Mouse (Mus musculus) kidney, adult 2 months (tissue): Measurements from ENCODE around the gene Rpusd3. TPM values are rescaled to one million over a fixed set of nuclear protein-coding genes. Genes with fewer than 3 reads are reported as not detected.

Source experiments
- DNase-seq: peaks from one replicate; pipeline ENCODE4 v3.0.0; 2021
- H3K27ac ChIP-seq: fragments of 200-500 bp; 2 replicates; pipeline ENCODE4 v1.5.1; 2012; ENCODE audit warnings: low read depth, low read length, control low read depth, inconsistent platforms; ENCODE audit not compliant: insufficient read depth
- H3K27me3 ChIP-seq: fragments of 200-500 bp; replicated peaks from 2 replicates; pipeline ENCODE4 v1.6.1; 2012; ENCODE audit warnings: mild to moderate bottlenecking, moderate library complexity, low read length, inconsistent platforms; ENCODE audit not compliant: control insufficient read depth, insufficient read depth
- H3K36me3 ChIP-seq: fragments of 200-500 bp; 2 replicates; pipeline ENCODE4 v1.6.1; 2012; ENCODE audit warnings: mild to moderate bottlenecking, moderate library complexity, low read length, inconsistent platforms; ENCODE audit not compliant: control insufficient read depth, insufficient read depth
- H3K4me1 ChIP-seq: fragments of 200-500 bp; 2 replicates; pipeline ENCODE4 v1.6.1; 2011; ENCODE audit warnings: low read length; ENCODE audit not compliant: control insufficient read depth, insufficient read depth
- H3K4me3 ChIP-seq: fragments of 200-500 bp; 2 replicates; pipeline ENCODE4 v1.5.1; 2011; ENCODE audit warnings: mild to moderate bottlenecking, low read depth, low read length, control low read depth; ENCODE audit not compliant: insufficient read depth
- CTCF ChIP-seq: fragments of 200-500 bp; conservative IDR thresholded peaks from 2 replicates; pipeline ENCODE4 v1.5.1; 2011; ENCODE audit warnings: low read depth, mild to moderate bottlenecking, control low read depth, low read length, moderate library complexity, mixed read lengths; ENCODE audit not compliant: insufficient read depth, insufficient read length
- POLR2A ChIP-seq: fragments of 200-500 bp; IDR thresholded peaks from one replicate; pipeline ENCODE4 v1.6.1; 2011; ENCODE audit warnings: low read depth, low read length, control low read depth
- WGBS: fragments of 180-500 bp; shearing (Covaris S2); methylation state at CpG from one replicate; pipeline ENCODE4 v1.1.7; 2018; 5-methylcytosine and 5-hydroxymethylcytosine counted together
- polyA plus RNA-seq: library from polyadenylated mRNA; depleted of rRNA; stranded (reverse); fragments of >200 nt; gene quantifications from 2 replicates; pipeline ENCODE4 v1.2.3, GENCODE M21; 2012

Rpusd3 gene
- polyA plus RNA-seq, 1 experiment = 159 TPM

- DNase-seq = no peak
- no peaks in the 10 kb centered on the region for H3K36me3 ChIP-seq
- WGBS = 89% methylated on average over 1 of the region's 1 CpGs
- H3K4me1 ChIP-seq = no peaks in the 10 kb centered on the region
- no peak overlapping the region for H3K27ac ChIP-seq
- no peak overlapping the region for H3K4me3 ChIP-seq
- TF ChIP-seq CTCF (no peak), POLR2A (no peak)
- no peaks in the 10 kb centered on the region for H3K27me3 ChIP-seq
Measured at GRCm38 (mm10) chr6:113410001-113410400, 9.1 kb downstream of the Rpusd3 start.

GRCm38 (mm10) chr6:113406683-113407082, 12.5 kb downstream of the Rpusd3 start:
- H3K27ac ChIP-seq = no peak overlapping the region
- peak; percentile 46; the same call in 1 of the 2 replicates for TF ChIP-seq CTCF
- TF ChIP-seq POLR2A = no peak
- peak; percentile 35 for DNase-seq
- no peaks in the 10 kb centered on the region for H3K27me3 ChIP-seq
- H3K4me1 ChIP-seq = peaks cover 8% of the 10 kb centered on the region; the same call in 1 of the 2 replicates
- no peak overlapping the region for H3K4me3 ChIP-seq
- WGBS = 76% methylated on average over 9 of the region's 9 CpGs
- H3K36me3 ChIP-seq = no peaks in the 10 kb centered on the region

- 81% methylated on average over 6 of the region's 6 CpGs for WGBS
- TF ChIP-seq CTCF (no peak), POLR2A (no peak)
- Histone ChIP-seq H3K4me3 (no peak overlapping the region), H3K27me3 (no peaks in the 10 kb centered on the region), H3K4me1 (peaks cover 8% of the 10 kb centered on the region; the same call in 1 of the 2 replicates), H3K36me3 (no peaks in the 10 kb centered on the region), H3K27ac (no peak overlapping the region)
- no peak for DNase-seq
Measured at GRCm38 (mm10) chr6:113405483-113405882, 13.7 kb downstream of the Rpusd3 start.

- peaks cover 8% of the 10 kb centered on the region; the same call in 1 of the 2 replicates for H3K4me1 ChIP-seq
- peak overlapping the region; percentile 4; the same call in 1 of the 2 replicates for H3K27ac ChIP-seq
- WGBS = 68% methylated on average over 12 of the region's 12 CpGs
- no peak for TF ChIP-seq CTCF
- no peak for TF ChIP-seq POLR2A
- peak; percentile 66 for DNase-seq
- H3K27me3 ChIP-seq = no peaks in the 10 kb centered on the region
- no peaks in the 10 kb centered on the region for H3K36me3 ChIP-seq
- H3K4me3 ChIP-seq = no peak overlapping the region
Measured at GRCm38 (mm10) chr6:113404649-113405448, 14.3 kb downstream of the Rpusd3 start.

- 83% methylated on average over 13 of the region's 13 CpGs for WGBS
- TF ChIP-seq POLR2A (no peak), CTCF (no peak)
- peaks cover 8% of the 10 kb centered on the region; the same call in 1 of the 2 replicates for H3K4me1 ChIP-seq
- H3K27ac ChIP-seq = no peak overlapping the region
- H3K4me3 ChIP-seq = no peak overlapping the region
- no peaks in the 10 kb centered on the region for H3K27me3 ChIP-seq
- no peaks in the 10 kb centered on the region for H3K36me3 ChIP-seq
- DNase-seq = no peak
Measured at GRCm38 (mm10) chr6:113402094-113402493, 17.0 kb downstream of the Rpusd3 start.

- H3K4me3 ChIP-seq = no peak overlapping the region
- no peaks in the 10 kb centered on the region for H3K27me3 ChIP-seq
- H3K36me3 ChIP-seq = no peaks in the 10 kb centered on the region
- H3K4me1 ChIP-seq = peaks cover 5% of the 10 kb centered on the region; the same call in 1 of the 2 replicates
- WGBS = 64% methylated on average over 10 of the region's 10 CpGs
- H3K27ac ChIP-seq = no peak overlapping the region
- TF ChIP-seq CTCF = no peak
- TF ChIP-seq POLR2A = no peak
- DNase-seq = no peak
Measured at GRCm38 (mm10) chr6:113396270-113397030, 22.7 kb downstream of the Rpusd3 start.

- H3K36me3 ChIP-seq = no peaks in the 10 kb centered on the region
- H3K27ac ChIP-seq = no peak overlapping the region
- no peak overlapping the region for H3K4me3 ChIP-seq
- H3K27me3 ChIP-seq = no peaks in the 10 kb centered on the region
- DNase-seq = no peak
- 95% methylated on average over 6 of the region's 6 CpGs for WGBS
- TF ChIP-seq POLR2A (no peak), CTCF (no peak)
- peaks cover 11% of the 10 kb centered on the region for H3K4me1 ChIP-seq
Measured at GRCm38 (mm10) chr6:113395501-113395900, 23.6 kb downstream of the Rpusd3 start.
